Mouse (Mus musculus) embryonic fibroblast, embryonic 13.5 days (primary cell): ENCODE measurements around the gene Tmem221. TPM values are rescaled to one million over a fixed set of nuclear protein-coding genes. Genes with fewer than 3 reads are reported as not detected.

Experiments
- H3K27ac ChIP-seq: 2 replicates; pipeline ENCODE4 v1.5.1; 2012; ENCODE audit warnings: low read length, control low read depth, inconsistent platforms; ENCODE audit not compliant: insufficient read depth
- H3K4me1 ChIP-seq: 2 replicates; pipeline ENCODE4 v1.6.1; 2011; ENCODE audit warnings: low read length; ENCODE audit not compliant: control insufficient read depth, insufficient read depth
- H3K4me3 ChIP-seq: 2 replicates; pipeline ENCODE4 v1.5.1; 2011; ENCODE audit warnings: mild to moderate bottlenecking, control low read depth, low read length; ENCODE audit not compliant: insufficient read depth
- CTCF ChIP-seq: IDR thresholded peaks from 2 replicates; pipeline ENCODE4 v1.5.1; 2011; ENCODE audit warnings: mild to moderate bottlenecking, control low read depth, low read length, moderate library complexity, borderline replicate concordance; ENCODE audit not compliant: insufficient read depth
- POLR2A ChIP-seq: IDR thresholded peaks from 2 replicates; pipeline ENCODE4 v1.6.1; 2011; ENCODE audit warnings: low read depth, mild to moderate bottlenecking, control low read depth, low read length, moderate library complexity
- polyA plus RNA-seq: library from polyadenylated mRNA; stranded (reverse); fragments of >200 nt; gene quantifications from 2 replicates; pipeline ENCODE4 v1.2.4, GENCODE M21; 2011; ENCODE audit warnings: low read depth; ENCODE audit not compliant: missing spikeins, insufficient read length

The Tmem221 gene
- polyA plus RNA-seq, 1 experiment = 0.32 TPM

GRCm38 (mm10) chr8:71577856-71578387, 19.3 kb upstream of the Tmem221 start:
- Histone ChIP-seq H3K27ac (no peak overlapping the region), H3K4me3 (no peak overlapping the region), H3K4me1 (peaks cover 14% of the 10 kb centered on the region)
- no peak for TF ChIP-seq POLR2A
- TF ChIP-seq CTCF = no peak

GRCm38 (mm10) chr8:71575020-71575419, 16.3 kb upstream of the Tmem221 start:
- TF ChIP-seq POLR2A (no peak), CTCF (no peak)
- no peak overlapping the region for H3K4me3 ChIP-seq
- H3K27ac ChIP-seq = no peak overlapping the region
- peaks cover 12% of the 10 kb centered on the region; the same call in 1 of the 2 replicates for H3K4me1 ChIP-seq

DNA sequence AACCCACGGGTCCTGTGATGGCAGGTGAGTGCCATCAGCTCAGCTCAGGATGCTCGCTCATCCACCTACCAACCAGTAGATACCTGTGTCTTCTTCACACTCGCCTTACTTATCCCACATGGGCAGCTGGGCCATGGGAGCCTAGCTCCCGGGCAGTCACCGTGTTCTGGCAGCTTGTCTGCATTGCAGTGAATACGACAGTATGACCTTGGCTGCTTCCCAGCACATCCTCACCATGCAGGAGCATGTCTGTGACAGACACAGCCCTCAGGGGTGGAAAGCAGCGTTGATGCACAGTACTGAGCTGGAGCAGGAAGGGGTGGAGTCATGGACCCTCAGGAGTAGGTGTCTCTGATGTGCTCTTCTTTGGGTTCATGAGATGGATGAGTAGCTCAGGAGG, 15.8 kb upstream of the Tmem221 start:
- Histone ChIP-seq H3K4me3 (no peak overlapping the region), H3K27ac (no peak overlapping the region), H3K4me1 (peaks cover 9% of the 10 kb centered on the region; the same call in 1 of the 2 replicates)
- TF ChIP-seq POLR2A (no peak), CTCF (no peak)

DNA sequence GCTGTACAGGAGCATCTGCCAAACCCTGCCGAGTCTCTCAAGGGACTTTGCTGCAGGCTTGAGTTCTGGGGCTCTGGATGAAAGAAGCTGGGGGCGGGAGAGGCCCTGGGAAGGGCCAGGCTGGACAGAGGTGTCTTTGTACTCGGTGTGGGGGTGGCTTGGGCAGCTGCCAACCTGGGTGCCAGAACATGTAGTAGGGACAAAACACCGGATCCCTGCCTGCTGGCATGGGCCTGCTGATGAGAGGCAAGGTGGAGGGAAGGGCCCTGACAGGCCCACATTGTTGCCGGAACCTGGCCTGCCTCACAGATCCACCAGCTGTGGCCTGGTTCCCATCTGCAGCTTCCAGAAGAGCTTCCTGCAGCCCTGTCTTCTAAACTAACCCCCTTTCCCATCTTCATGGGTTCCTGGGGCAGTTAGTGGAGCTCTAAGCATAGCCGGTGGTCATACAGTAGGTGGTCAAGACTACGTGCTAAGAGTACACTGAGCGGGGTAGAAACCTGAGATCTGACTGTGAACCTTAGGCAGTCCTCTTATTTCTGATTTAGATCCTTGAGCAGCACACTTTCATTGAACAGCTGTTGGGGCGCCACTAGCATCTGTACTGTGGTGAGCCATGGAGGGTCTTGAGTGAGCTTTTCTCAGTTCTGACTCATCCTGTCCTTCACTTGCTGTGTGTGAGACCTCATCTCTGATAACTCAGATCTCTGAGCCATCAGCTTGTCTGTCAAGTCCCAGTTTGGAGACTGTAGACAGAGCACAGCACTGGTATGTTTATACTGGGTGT, 14.4 kb upstream of the Tmem221 start:
- Histone ChIP-seq H3K4me1 (peaks cover 6% of the 10 kb centered on the region; the same call in 1 of the 2 replicates), H3K27ac (no peak overlapping the region)

GRCm38 (mm10) chr8:71572077-71572476, 13.4 kb upstream of the Tmem221 start:
- TF ChIP-seq CTCF = no peak
- TF ChIP-seq POLR2A = no peak
- Histone ChIP-seq H3K4me3 (no peak overlapping the region), H3K27ac (no peak overlapping the region), H3K4me1 (peaks cover 6% of the 10 kb centered on the region; the same call in 1 of the 2 replicates)

More for the DNA sequence above, 14.4 kb upstream of the Tmem221 start:
- no peak overlapping the region for H3K4me3 ChIP-seq
- TF ChIP-seq POLR2A (no peak), CTCF (no peak)

GRCm38 (mm10) chr8:71570291-71570954, 11.8 kb upstream of the Tmem221 start:
- Histone ChIP-seq H3K4me1 (peaks cover 6% of the 10 kb centered on the region; the same call in 1 of the 2 replicates), H3K27ac (no peak overlapping the region), H3K4me3 (peak overlapping the region; percentile 47)
- TF ChIP-seq CTCF = no peak
- peak; percentile 68 for TF ChIP-seq POLR2A

GRCm38 (mm10) chr8:71569366-71570290, 11.0 kb upstream of the Tmem221 start:
- peak overlapping the region; percentile 37 for H3K4me3 ChIP-seq
- peaks cover 5% of the 10 kb centered on the region; the same call in 1 of the 2 replicates for H3K4me1 ChIP-seq
- TF ChIP-seq CTCF (no peak), POLR2A (no peak)
- H3K27ac ChIP-seq = no peak overlapping the region

DNA sequence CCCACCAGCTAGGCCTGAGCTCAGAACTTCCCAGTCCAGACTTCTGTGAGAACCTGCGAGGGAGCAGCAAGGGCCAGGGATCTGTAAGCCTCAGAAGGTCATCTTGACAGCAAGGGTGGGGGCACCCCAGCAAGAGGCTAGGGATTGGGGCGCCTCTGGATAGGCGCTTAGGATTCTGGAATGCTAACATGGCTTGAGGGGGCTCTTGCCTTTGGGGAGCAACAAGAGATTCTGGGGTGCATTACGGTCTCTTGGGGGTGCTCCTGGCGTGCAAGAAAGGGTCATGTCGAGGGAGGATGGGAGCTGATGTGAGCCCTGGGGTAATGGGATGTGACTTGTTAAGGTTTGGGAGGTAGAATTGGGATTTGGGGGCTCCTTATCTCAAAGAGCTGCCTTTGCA, 10.3 kb upstream of the Tmem221 start:
- TF ChIP-seq CTCF = no peak
- no peak for TF ChIP-seq POLR2A
- Histone ChIP-seq H3K4me3 (no peak overlapping the region), H3K27ac (no peak overlapping the region), H3K4me1 (0 out of 2 replicates have a peak, but pooled peaks cover 3% of the 10 kb centered on the region)

DNA sequence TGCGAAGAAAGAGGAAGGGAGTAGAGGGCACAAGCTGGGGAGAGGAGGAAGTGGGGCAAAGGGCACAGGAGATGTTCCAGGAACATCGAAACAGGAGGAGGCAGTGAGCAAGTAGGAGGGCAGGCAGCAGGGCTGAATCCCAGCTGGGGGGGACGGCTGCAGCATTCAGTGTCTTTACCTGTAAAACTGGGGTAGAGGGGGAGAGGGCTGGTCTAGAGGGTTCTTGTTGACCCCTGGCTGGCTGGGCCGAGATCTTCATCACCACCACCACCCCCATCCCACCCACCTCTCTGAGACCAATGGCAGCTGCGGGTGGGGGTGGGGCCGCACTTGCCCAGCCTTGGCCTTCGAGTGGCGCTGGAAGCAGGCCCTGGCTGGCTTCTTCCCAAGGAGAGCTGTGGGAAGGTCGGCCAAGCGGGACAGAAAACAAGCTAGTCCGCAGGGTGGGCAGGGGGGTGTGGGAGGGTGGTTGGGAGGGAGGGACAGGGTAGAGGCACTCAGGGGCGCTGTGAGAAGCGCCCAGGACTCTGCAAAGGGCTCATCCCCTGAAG, 9.8 kb upstream of the Tmem221 start, which contains the start of gene Slc27a1:
TSS of gene Slc27a1 (plus strand) at position 496 of the 551 bp plus-strand sequence.
- TF ChIP-seq CTCF = no peak
- no peak for TF ChIP-seq POLR2A
- H3K4me1 ChIP-seq = 0 out of 2 replicates have a peak, but pooled peaks cover 3% of the 10 kb centered on the region
- H3K27ac ChIP-seq = no peak within 1 kb of the TSS
- peak within 1 kb of the TSS; percentile 37 for H3K4me3 ChIP-seq
